Mouse (Mus musculus): Measurements from ENCODE around the gene Chchd6. TPM values are rescaled to one million over a fixed set of nuclear protein-coding genes. Genes with fewer than 3 reads are reported as not detected.

Chchd6 gene
- total and polyA plus RNA-seq, 3 experiments, result 49.5 to 74.7 TPM; not detected in 1

DNA sequence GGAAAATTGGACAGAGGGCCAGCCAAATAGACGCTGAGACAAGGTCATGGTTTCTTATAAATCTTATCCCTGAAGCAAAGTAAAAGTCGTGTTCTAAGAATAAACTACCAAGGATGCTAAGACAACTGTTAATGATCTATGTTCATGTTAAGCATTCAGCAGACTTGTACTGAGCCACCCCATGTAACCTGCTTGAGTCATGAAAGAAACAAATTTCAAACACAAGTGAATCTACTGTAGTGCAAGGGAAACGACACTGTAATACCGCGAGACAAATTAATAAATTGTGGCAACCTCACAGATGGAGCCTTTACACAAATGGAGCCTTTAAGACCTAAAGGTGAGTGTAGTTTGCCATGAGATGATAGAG, 310 bp upstream of the Chchd6 start:
- Histone ChIP-seq H3K79me2 (ENCODE audit: control insufficient read depth, insufficient read depth, low read length, poor library complexity) (no peaks in the 10 kb centered on the region), H3K4me3 (ENCODE audit: control insufficient read depth in 1 of 2, insufficient read depth in 1 of 2, low read depth in 2 of 2, low read length in 2 of 2) (no peak overlapping the region), H3K36me3 (ENCODE audit: control insufficient read depth in 1 of 2, insufficient read depth in 2 of 2, low read length in 2 of 2) (peaks cover 0 to 10% of the 10 kb centered on the region in 2 experiments; a peak in 1 of 4 replicates), H3K9ac (ENCODE audit: control insufficient read depth, low read depth, low read length, poor library complexity, severe bottlenecking) (no peak overlapping the region), H3K9me3 (replicated peaks; ENCODE audit: insufficient read depth, low read length) (no peaks in the 10 kb centered on the region), H3K27me3 (ENCODE audit: control insufficient read depth in 1 of 2, insufficient read depth in 2 of 2, low read length in 2 of 2) (no peaks in the 10 kb centered on the region; a peak in 1 of 4 replicates), H3K4me1 (ENCODE audit: control insufficient read depth in 1 of 2, insufficient read depth in 2 of 2, low read length in 2 of 2) (peaks cover 0 to 7% of the 10 kb centered on the region in 2 experiments; a peak in 3 of 4 replicates), H3K27ac (ENCODE audit: control insufficient read depth, low read depth, low read length) (no peak overlapping the region)
- DNase-seq (ENCODE audit: low read depth, low spot score), result no peak
- TF ChIP-seq MXI1 (IDR thresholded peaks at IDR 0.05; ENCODE audit: low read depth, low read length), result no peak
- no peak for TF ChIP-seq MAX (IDR thresholded peaks at IDR 0.05; ENCODE audit: low read length)
- TF ChIP-seq SIN3A (IDR thresholded peaks at IDR 0.05; ENCODE audit: low read length), result no peak
- TF ChIP-seq MEF2A (IDR thresholded peaks at IDR 0.05; ENCODE audit: extremely low read depth, insufficient replicate concordance, low read depth, low read length, poor library complexity, severe bottlenecking), result no peak
- TF ChIP-seq CHD1 (IDR thresholded peaks at IDR 0.05; ENCODE audit: low read depth, low read length), result no peak
- TF ChIP-seq EP300 (IDR thresholded peaks at IDR 0.05; ENCODE audit: low read depth in 1 of 2, low read length in 2 of 2), result no peak
- TF ChIP-seq USF2 (IDR thresholded peaks at IDR 0.05; ENCODE audit: borderline replicate concordance in 1 of 2, insufficient read depth in 1 of 2, low read depth in 1 of 2, low read length in 2 of 2), result no peak
- TF ChIP-seq POLR2AphosphoS2 (IDR thresholded peaks at IDR 0.05; ENCODE audit: low read length), result no peak
- no peak for TF ChIP-seq GABPA (IDR thresholded peaks at IDR 0.05; ENCODE audit: low read depth, low read length)
- TF ChIP-seq ZNF384 (IDR thresholded peaks at IDR 0.05; ENCODE audit: low read depth, low read length), result no peak
- no peak for TF ChIP-seq JUND (IDR thresholded peaks at IDR 0.05; ENCODE audit: low read depth, low read length)
- TF ChIP-seq ZC3H11A (IDR thresholded peaks at IDR 0.05; ENCODE audit: low read depth, low read length), result no peak
- TF ChIP-seq ETS1 (IDR thresholded peaks at IDR 0.05; ENCODE audit: low read depth, low read length), result no peak
- TF ChIP-seq MAFK (IDR thresholded peaks at IDR 0.05; ENCODE audit: borderline replicate concordance, low read depth, low read length), result no peak
- TF ChIP-seq TBP (IDR thresholded peaks at IDR 0.05; ENCODE audit: low read depth, low read length), result no peak
- TF ChIP-seq NRF1 (IDR thresholded peaks at IDR 0.05; ENCODE audit: insufficient read depth, low read depth, low read length, poor library complexity, severe bottlenecking), result no peak
- TF ChIP-seq RAD21 (IDR thresholded peaks at IDR 0.05; ENCODE audit: low read depth, low read length), result no peak
- no peak for TF ChIP-seq MAZ (IDR thresholded peaks at IDR 0.05; ENCODE audit: low read depth, low read length)
- TF ChIP-seq RCOR1 (IDR thresholded peaks at IDR 0.05; ENCODE audit: low read depth, low read length), result no peak
- no peak for TF ChIP-seq CHD2 (IDR thresholded peaks at IDR 0.05; ENCODE audit: low read length)

DNA sequence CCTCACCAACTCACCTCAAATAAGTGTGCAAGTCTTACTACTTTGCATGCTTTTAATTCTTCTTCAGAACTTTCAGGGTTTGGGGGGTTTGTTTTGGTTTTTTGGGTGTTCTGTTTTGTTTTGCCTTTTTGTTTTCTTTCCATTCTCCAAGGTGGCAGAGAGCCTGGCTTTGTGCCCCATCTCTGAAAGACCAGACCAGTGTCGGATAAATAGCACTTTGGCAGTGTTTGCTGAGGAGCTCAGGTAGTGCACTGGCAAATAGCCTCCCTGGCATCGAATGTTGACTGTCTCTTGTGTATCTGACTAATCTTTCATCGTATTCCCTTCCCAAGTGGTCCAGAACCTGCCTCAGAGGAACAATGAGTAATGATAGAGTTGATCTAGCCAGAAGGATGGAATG, 3.4 kb downstream of the Chchd6 start:
- Histone ChIP-seq H3K27me3 (ENCODE audit: control insufficient read depth in 1 of 2, insufficient read depth in 2 of 2, low read length in 2 of 2) (no peaks in the 10 kb centered on the region), H3K9me3 (replicated peaks; ENCODE audit: insufficient read depth, low read length) (no peaks in the 10 kb centered on the region), H3K4me3 (ENCODE audit: control insufficient read depth in 1 of 2, insufficient read depth in 1 of 2, low read depth in 2 of 2, low read length in 2 of 2) (no peak overlapping the region), H3K79me2 (ENCODE audit: control insufficient read depth, insufficient read depth, low read length, poor library complexity) (no peaks in the 10 kb centered on the region), H3K27ac (ENCODE audit: control insufficient read depth, low read depth, low read length) (no peak overlapping the region), H3K36me3 (ENCODE audit: control insufficient read depth in 1 of 2, insufficient read depth in 2 of 2, low read length in 2 of 2) (peaks cover 0 to 10% of the 10 kb centered on the region in 2 experiments; a peak in 1 of 4 replicates), H3K9ac (ENCODE audit: control insufficient read depth, low read depth, low read length, poor library complexity, severe bottlenecking) (no peak overlapping the region), H3K4me1 (ENCODE audit: control insufficient read depth in 1 of 2, insufficient read depth in 2 of 2, low read length in 2 of 2) (peaks cover 0 to 7% of the 10 kb centered on the region in 2 experiments; a peak in 3 of 4 replicates)
- TF ChIP-seq MAFK (IDR thresholded peaks at IDR 0.05; ENCODE audit: borderline replicate concordance, low read depth, low read length), result no peak
- no peak for TF ChIP-seq RAD21 (IDR thresholded peaks at IDR 0.05; ENCODE audit: low read depth, low read length)
- TF ChIP-seq POLR2AphosphoS5 (IDR thresholded peaks at IDR 0.05; ENCODE audit: borderline replicate concordance, low read depth, low read length), result no peak
- no peak for TF ChIP-seq TBP (IDR thresholded peaks at IDR 0.05; ENCODE audit: low read depth, low read length)
- TF ChIP-seq GATA1 (IDR thresholded peaks at IDR 0.05; ENCODE audit: low read depth, low read length), result no peak
- TF ChIP-seq ETS1 (IDR thresholded peaks at IDR 0.05; ENCODE audit: low read depth, low read length), result no peak
- no peak for TF ChIP-seq TAL1 (IDR thresholded peaks at IDR 0.05; ENCODE audit: low read length)
- no peak for TF ChIP-seq MYB (IDR thresholded peaks at IDR 0.05; ENCODE audit: low read depth, low read length)
- no peak for TF ChIP-seq USF2 (IDR thresholded peaks at IDR 0.05; ENCODE audit: borderline replicate concordance in 1 of 2, insufficient read depth in 1 of 2, low read depth in 1 of 2, low read length in 2 of 2)
- TF ChIP-seq ZC3H11A (IDR thresholded peaks at IDR 0.05; ENCODE audit: low read depth, low read length), result no peak
- TF ChIP-seq USF1 (IDR thresholded peaks at IDR 0.05; ENCODE audit: low read depth, low read length), result no peak
- no peak for TF ChIP-seq CHD2 (IDR thresholded peaks at IDR 0.05; ENCODE audit: low read length)
- no peak for TF ChIP-seq HCFC1 (IDR thresholded peaks at IDR 0.05; ENCODE audit: low read depth, low read length)
- TF ChIP-seq CTCF (IDR thresholded peaks at IDR 0.05 in 2 of 3, conservative IDR thresholded peaks at IDR 0.05 in 1 of 3; ENCODE audit: control insufficient read depth in 1 of 3, insufficient read depth in 1 of 3, low read depth in 2 of 3, low read length in 3 of 3, poor library complexity in 1 of 3, severe bottlenecking in 1 of 3), result no peak
- no peak for TF ChIP-seq SMC3 (IDR thresholded peaks at IDR 0.05; ENCODE audit: low read depth, low read length)
- no peak for DNase-seq (ENCODE audit: low read depth, low spot score)

Measured in MEL (cell line).